Mouse (Mus musculus) induced T-regulatory cell, adult 2 months (primary cell): Measurements from ENCODE around the gene Alad.
A peak's percentile ranks its signal among the peaks of the same experiment; 100 is the strongest.
"Not testable (repeated sequence)": the region's sequence is repeated elsewhere in the genome, so short reads cannot be mapped to it uniquely, and the experiment has no call there.

Experiments
- DNase-seq: peaks from one replicate; pipeline ENCODE4 v3.0.0-alpha.2; 2012; ENCODE audit warnings: low read depth

Alad gene

DNA sequence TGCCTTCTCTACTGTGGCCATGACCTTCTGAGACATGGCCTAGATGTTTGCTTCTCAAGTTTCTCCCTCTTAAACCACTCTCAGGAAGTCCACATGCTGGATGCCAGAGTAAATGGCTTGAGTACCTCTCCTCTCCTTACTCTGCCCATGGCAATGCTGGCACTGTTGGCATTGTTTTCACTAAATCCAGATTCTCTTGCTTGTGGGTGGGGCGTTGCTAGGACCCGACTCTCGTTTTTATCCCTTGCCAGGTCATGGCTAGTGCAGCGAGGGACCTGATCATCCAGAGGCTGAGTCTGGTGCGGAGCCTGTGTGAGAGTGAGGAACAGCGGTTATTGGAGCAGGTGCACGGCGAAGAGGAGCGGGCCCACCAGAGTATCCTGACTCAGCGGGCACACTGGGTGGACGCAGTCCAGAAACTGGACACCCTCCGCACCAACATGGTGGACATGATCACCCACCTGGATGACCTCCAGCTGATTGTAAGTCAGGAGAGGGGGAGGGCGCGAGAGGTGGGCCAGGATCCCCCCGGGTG lies 33.5 kb downstream of the Alad start:
- DNase-seq, result no peak

DNA sequence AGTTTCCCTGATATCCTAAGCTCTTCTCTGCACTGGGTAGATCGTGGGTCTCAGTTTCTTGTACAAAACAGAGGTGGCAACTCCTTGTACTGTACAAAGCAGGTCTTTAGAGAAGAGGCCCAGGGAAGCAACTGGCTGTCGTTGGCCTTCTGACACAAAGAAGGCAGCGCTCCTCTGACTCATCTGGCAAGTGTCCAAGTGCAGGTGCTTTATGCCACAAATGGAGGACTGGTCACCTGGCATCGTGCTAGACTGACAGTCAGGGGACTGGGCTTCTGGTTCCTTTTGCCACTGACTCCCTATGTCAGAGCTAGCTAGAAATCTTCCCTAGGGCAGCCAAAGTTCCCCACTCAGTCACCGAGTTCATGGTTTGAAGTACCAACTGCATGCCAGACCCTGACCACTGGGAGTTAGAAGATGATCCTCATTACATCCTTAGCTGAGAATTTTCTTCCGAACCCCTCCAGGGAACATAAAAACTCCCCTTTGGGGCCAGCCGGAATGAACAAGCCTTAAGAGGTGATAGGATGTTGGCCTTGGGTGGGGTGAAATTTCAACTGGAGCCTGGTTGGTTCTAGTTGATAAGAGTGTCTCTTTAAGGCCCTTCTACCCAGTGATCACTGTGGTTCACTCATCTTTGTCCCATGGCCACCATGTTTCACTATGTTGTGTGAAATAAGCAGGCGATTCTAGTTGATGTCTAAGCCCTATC lies 34.1 kb downstream of the Alad start:
- no peak for DNase-seq

DNA sequence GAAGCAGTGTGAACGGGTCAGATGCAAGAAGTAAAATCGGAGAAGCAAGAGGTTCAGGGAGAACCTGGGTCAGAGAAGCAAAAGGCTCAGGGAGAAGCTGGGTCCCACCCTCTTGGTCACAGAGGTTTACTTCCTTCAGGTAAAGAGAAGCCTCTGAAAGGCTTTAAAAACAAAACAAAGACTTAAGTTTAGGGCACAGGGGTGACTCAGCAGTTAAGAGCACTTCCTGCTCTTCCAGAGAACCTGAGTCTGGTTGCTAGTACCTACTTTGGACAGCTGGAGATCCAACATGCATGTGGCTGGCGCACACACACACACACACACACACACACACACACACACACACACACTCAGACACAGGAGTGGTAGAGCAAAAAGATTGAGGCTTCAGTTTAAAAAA lies 34.8 kb downstream of the Alad start:
- peak; percentile 39 for DNase-seq

DNA sequence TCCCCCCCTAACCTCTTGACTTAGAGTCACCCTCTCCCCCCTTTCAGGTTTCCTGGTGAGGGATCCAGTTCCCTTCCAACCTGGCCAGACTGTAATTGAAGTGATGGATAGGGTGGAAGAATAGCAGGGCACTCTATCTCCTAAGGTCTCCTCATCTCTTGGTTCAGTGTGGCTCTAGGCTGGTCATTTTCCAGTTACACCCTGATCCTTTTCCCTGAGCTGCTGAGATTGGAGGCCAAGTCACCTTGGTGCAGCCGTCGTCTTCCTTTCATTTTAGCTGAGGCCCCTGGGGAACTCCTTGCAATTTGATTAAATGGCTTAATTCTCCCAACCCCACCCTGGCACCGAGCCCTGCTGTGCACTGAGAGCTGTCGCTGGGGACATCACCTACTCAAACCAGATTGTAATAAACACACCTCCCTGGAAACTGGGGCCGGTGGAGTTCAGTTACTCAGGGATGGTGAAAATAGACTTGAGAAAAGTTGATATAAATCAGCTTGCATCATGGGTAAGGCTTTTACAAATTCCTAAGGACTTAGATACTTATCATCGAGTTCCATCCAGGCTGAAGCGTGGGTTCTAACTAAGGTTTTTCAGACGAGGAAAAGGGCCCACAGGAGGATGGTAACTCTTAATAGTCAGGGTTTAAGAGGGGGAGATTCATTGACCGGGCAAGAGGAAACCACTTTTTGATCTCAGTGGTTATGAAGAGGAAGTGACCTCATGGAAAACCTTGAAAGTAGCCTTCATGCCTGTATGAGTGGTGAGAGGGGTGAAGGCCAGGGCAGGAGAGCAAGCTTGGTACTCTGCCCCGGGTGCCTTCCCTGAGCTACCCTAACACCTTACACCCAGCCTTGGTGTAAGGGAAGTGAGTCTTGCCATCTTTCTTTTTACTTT lies 38.8 kb downstream of the Alad start:
- DNase-seq, result peak; percentile 84

DNA sequence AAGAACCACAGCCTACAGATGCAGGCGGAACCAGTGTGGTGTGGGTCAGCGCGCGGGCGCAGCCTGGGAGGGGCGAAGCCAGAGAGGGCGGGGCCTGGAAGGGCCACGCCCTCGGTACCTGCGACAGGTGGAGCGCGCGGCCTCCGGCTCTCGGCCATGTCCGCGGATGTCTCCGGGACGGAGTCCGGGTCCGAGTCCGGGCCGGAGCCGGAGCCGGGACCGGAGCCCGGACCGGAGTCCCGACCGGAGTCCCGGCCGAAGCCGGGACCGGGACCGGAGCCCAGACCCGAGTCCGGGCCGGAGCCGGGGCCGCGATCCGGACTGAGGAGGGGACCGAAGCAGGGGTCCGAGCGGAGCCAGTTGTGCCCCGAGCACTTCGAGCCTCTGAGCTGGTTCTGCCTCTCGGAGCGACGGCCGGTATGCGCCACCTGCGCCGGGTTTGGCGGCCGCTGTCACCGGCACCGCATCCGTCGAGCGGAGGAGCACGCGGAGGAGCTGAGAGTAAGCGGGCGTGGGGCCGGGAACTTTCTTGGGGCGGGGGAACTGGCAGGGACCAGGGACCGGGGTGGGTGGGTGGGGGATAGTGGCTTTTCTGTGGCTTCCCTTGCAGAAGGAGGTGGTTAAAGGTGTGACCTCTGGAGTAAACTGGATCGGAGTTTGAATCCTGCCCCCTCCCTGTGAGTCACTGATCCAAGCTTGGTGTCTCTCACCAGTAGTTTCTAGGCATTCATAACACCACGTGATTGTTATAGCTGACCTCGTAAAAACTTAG lies 39.6 kb downstream of the Alad start, which contains the start of gene Bspry:
Bspry (plus strand) TSS at position 117 of the 772 bp plus-strand sequence.
- peak; percentile 81 for DNase-seq

DNA sequence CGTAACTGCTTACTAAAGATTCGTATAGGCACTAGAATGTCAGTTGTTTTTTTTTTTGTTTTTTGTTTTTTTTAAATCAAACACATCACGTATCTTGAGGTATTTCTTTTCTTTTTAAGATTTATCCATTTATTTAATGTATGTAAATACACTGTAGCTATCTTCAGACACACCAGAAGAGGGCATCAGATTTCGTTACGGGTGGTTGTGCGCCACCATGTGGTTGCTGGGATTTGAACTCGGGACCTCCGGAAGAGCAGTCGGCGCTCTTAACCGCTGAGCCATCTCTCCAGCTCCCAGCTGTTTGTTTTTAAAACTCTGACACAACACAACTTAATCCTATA lies 40.2 kb downstream of the Alad start:
- DNase-seq, result not testable (repeated sequence)

DNA sequence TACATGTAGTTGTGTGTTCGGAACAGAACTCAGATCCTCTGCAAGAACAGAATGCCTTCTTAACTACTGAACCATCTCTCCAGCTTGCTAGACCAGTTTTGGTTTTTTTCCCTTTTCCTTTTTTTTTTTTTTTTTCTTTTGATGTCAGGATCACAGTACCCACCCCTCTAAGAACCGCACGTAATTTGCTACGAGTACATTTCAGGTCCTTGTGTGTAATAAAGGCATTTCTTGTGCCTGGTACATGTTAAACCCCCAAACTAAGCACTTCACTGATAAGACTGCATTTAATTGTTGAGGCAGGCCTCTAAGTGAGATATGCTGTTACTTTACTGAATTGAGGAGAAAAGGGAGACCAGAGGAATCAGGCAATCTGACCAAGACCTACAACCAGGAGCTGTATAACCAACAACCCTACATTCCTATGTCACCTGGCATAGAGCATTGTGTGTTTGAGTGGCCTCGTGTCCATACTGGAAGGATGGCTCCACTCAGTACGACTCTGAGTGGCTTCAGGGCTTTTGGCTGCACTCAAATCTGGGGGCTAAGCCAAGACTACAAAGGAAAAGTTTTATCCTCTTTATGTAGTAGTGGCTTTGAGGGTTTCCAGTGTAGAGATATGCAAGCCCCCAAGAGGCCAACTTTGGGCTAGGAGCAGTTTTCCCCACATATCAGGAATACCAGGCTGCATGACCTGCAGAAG lies 42.0 kb downstream of the Alad start:
- DNase-seq, result peak; percentile 8

DNA sequence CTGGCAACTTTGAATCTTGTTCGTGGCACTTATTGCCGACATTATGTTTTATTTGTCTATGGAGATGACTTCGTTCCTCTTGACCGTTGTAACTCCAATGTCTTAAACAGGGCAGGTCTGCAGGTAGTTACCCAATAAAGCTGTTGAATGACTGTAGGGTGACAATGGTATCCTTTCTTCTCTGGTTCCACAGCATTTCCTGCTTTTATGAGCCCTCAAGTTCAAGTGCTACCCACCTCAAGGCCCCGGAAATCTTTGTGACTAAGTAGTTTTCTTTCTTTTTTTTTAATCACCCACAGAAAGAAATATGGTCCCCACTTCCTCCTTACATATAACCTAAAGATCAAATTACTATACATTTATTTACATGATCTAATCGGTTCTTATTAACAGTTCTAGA lies 43.9 kb downstream of the Alad start:
- peak; percentile 71 for DNase-seq

DNA sequence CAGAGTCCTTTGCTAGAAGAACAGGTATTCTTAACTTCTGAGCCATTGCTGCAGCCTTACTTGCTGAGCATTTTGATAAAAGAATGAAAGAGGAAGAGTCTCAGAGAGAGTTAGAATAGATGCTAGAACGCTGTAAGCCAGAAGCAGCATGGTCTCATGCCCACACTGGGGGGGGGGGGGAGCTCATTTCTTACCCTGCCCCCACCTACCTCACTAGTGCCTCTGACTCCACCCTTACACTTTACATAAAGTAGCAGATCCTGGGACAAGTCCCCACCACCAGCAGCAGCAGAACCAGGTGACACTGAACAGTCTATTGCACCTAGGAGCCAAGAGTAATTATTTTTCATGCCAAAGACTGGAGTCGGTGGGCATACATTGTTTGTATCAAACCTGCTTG lies 44.6 kb downstream of the Alad start:
- DNase-seq, result no peak

DNA sequence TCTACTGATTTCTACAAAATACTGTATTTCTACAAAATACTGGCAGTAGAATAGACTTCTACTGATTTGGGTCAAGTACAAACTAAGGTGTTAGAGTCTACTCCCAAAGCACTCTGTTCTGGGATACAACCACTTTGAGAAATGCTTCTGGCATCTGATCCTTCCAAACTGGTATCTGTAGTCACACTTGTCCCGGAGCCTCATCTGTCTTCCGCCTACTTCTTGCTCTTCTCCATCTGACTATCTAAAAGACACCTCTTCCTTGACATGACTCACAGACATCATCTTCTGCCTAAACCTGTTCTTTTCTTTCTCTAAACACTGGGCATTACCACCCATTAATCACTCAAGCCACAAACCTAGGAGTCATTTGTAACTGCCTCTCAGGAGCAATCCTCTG lies 47.6 kb downstream of the Alad start:
- DNase-seq, result no peak

DNA sequence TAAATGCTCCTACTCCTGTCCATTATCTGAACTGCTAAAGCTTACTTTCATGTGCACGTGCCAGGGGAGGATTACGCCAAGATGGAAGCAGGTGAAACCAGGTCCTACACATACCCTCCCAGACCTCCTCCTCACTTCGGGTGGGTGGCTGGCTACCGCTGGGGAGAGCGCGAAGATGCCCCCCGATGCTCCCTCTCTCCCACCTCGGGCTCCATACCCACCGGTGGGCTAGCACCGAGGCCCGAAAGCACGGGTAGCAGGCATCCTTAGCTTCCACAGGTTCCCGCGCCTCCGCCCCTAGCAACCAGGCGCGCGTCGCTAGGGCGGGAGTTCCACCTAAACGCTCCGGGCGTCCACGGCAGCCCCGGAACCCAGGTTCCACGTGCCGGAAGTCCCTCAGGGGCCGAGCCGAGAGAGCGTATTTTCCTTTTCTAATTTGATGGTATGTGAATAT lies 49.1 kb downstream of the Alad start, which contains the start of gene Wdr31:
Wdr31 (minus strand) TSS at position 299 of the 454 bp plus-strand sequence.
- peak; percentile 90 for DNase-seq

DNA sequence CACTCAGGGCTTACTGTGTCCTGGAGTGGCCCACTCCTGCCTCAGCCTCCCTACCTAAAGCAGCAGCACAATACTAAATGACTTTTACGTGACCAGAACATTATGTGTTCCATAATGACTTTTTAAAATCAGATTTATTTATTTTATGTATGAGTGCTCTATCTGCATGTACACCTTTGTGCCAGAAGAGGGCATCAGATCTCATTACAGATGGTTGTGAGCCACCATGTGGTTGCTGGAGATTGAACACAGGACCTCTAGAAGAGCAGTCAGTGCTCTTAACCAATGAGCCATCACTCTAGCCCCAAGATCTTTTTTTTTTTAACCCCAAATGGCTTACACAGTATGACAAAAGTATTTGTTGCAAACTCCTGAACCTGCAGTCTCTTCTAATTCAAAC lies 51.6 kb downstream of the Alad start:
- peak; percentile 27 for DNase-seq

DNA sequence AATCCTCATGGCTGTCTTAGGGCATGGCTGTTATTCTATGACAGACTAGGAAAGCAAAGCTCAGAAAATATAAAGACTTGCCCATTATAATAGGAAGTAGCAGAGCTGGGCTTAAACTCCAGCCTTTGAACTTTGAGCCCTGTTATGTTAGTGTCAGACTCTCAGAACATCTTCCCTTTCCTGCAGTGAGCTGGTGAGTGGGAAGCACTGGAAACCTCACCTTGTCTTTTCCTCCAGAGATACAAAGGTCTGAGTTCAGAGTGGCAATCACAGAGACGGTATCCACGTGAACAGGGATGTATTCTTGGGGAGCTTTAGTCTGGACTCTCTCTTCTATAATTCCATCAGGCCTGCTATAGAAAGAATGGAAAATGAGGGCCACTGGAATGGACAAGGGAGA lies 56.6 kb downstream of the Alad start:
- no peak for DNase-seq

DNA sequence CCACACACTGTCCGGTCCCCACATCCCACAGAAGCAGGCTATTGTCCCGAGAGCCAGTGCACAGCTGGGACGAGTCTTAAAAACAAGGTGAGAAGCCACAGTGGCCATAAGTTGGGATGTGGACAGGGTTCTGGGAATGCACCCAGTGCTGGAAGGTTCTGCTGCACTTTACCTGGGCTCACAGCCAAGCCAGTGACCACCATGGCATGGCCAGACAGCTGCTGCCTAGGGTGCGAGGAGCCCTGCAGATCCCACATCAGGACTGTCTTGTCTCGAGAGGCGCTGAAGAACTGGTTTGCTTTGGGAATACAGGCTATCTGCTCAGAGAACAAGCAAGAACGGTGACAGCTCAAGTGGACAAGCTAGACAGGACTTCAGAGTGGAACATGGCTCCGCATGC lies 59.4 kb downstream of the Alad start:
- no peak for DNase-seq
